Mouse (Mus musculus): ENCODE measurements around the gene Evpl.

The Evpl gene

GRCm38 (mm10) chr11:116171959-116172358 lies 65.9 kb downstream of the Evpl start:
- no peak for DNase-seq (ENCODE audit: low spot score)

All from MN1 (cell line).